Mouse (Mus musculus) hindbrain, embryonic 13.5 days (tissue): Measurements from ENCODE around the gene Twf1. TPM values are rescaled to one million over a fixed set of nuclear protein-coding genes. Genes with fewer than 3 reads are reported as not detected.

Experiments used
- ATAC-seq: fragments of 200-750 bp; cut with Nextera tagmentation; 2 replicates; pipeline ENCODE4 v1.8.0; 2017; ENCODE audit warnings: moderate TSS enrichment; ENCODE audit not compliant: low FRiP score
- H3K27ac ChIP-seq: fragments of 300-500 bp; sonication (generic); 2 replicates; pipeline ENCODE4 v1.5.1; 2015; ENCODE audit warnings: inconsistent platforms, mild to moderate bottlenecking, moderate library complexity
- H3K27me3 ChIP-seq: fragments of 300-500 bp; sonication (generic); 2 replicates; pipeline ENCODE4 v1.6.1; 2015; ENCODE audit warnings: mild to moderate bottlenecking, inconsistent platforms
- H3K36me3 ChIP-seq: fragments of 300-500 bp; sonication (generic); 2 replicates; pipeline ENCODE4 v1.6.1; 2015; ENCODE audit warnings: mild to moderate bottlenecking, inconsistent platforms
- H3K4me1 ChIP-seq: fragments of 300-500 bp; sonication (generic); replicated peaks from 2 replicates; pipeline ENCODE4 v1.6.1; 2015; ENCODE audit warnings: inconsistent platforms
- H3K4me2 ChIP-seq: fragments of 300-500 bp; sonication (generic); 2 replicates; pipeline ENCODE4 v1.6.1; 2015; ENCODE audit warnings: inconsistent platforms, mild to moderate bottlenecking, moderate library complexity
- H3K4me3 ChIP-seq: fragments of 300-500 bp; sonication (generic); 2 replicates; pipeline ENCODE4 v1.5.1; 2015; ENCODE audit warnings: mild to moderate bottlenecking, inconsistent platforms
- H3K9ac ChIP-seq: fragments of 300-500 bp; sonication (generic); 2 replicates; pipeline ENCODE4 v1.6.1; 2015; ENCODE audit warnings: mild to moderate bottlenecking, inconsistent platforms
- H3K9me3 ChIP-seq: fragments of 300-500 bp; sonication (generic); 2 replicates; pipeline ENCODE4 v1.6.1; 2016; ENCODE audit warnings: inconsistent platforms
- WGBS: fragments of 180-500 bp; shearing (Covaris S2); methylation state at CpG from one replicate; pipeline ENCODE4 v1.1.7; 2015; 5-methylcytosine and 5-hydroxymethylcytosine counted together
- polyA plus RNA-seq: library from polyadenylated mRNA; unstranded; fragments of >200 nt; fragmentation: Nextera tagmentation; extraction: Ambion mirVana; gene quantifications from 2 replicates; pipeline ENCODE4 v1.2.1, GENCODE M21; 2015

Twf1 gene
- polyA plus RNA-seq, 1 experiment from 2014 or later, result 92.3 TPM

- Histone ChIP-seq H3K4me3 (no peak overlapping the region), H3K36me3 (no peaks in the 10 kb centered on the region), H3K9ac (no peak overlapping the region), H3K4me2 (no peak overlapping the region), H3K27ac (no peak overlapping the region), H3K27me3 (no peaks in the 10 kb centered on the region), H3K4me1 (no peaks in the 10 kb centered on the region), H3K9me3 (no peaks in the 10 kb centered on the region)
- WGBS, result 90% methylated on average over 10 of the region's 10 CpGs
- ATAC-seq, result no peak
Observed at GRCm38 (mm10) chr15:94568496-94569182, 21.1 kb downstream of the Twf1 start.

DNA sequence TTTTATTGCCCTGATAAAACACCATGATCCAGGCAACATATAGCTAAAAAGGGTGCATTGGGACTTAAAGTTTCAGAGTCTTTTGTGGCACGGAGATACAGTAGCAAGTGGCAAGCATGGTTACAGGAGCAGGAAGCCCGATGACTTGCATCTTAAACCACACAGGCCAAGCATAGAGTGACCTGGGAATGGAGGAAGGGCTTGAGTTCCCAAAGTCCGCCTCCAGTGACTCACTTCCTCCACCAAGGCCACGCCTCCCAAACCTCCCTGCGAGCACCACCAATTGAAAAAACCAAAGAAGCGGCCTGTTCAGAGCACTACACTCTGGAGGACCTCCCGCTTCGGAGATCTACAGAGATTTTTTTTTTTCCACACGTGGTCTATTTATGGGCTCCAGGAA is 23.8 kb downstream of the Twf1 start:
- H3K9me3 ChIP-seq, result no peaks in the 10 kb centered on the region
- WGBS, result 91% methylated on average over 9 of the region's 9 CpGs
- H3K27me3 ChIP-seq, result no peaks in the 10 kb centered on the region
- no peak overlapping the region for H3K4me3 ChIP-seq
- H3K36me3 ChIP-seq, result no peaks in the 10 kb centered on the region
- no peaks in the 10 kb centered on the region for H3K4me1 ChIP-seq
- no peak for ATAC-seq
- no peak overlapping the region for H3K27ac ChIP-seq
- H3K4me2 ChIP-seq, result no peak overlapping the region
- H3K9ac ChIP-seq, result no peak overlapping the region

- ATAC-seq, result no peak
- 83% methylated on average over 2 of the region's 2 CpGs for WGBS
Observed at GRCm38 (mm10) chr15:94564909-94565308, 24.8 kb downstream of the Twf1 start.

GRCm38 (mm10) chr15:94558895-94559656 is 30.6 kb downstream of the Twf1 start:
- H3K9me3 ChIP-seq, result no peaks in the 10 kb centered on the region
- ATAC-seq, result no peak
- no peak overlapping the region for H3K4me3 ChIP-seq
- no peaks in the 10 kb centered on the region for H3K27me3 ChIP-seq
- 87% methylated on average over 17 of the region's 17 CpGs for WGBS
- no peak overlapping the region for H3K27ac ChIP-seq
- H3K36me3 ChIP-seq, result no peaks in the 10 kb centered on the region
- H3K4me2 ChIP-seq, result no peak overlapping the region
- H3K9ac ChIP-seq, result no peak overlapping the region
- H3K4me1 ChIP-seq, result no peaks in the 10 kb centered on the region

More at GRCm38 (mm10) chr15:94564909-94565308, 24.8 kb downstream of the Twf1 start:
- H3K4me3 ChIP-seq, result no peak overlapping the region
- H3K9me3 ChIP-seq, result no peaks in the 10 kb centered on the region
- no peaks in the 10 kb centered on the region for H3K36me3 ChIP-seq
- no peak overlapping the region for H3K9ac ChIP-seq
- no peak overlapping the region for H3K27ac ChIP-seq
- H3K27me3 ChIP-seq, result no peaks in the 10 kb centered on the region
- H3K4me2 ChIP-seq, result no peak overlapping the region
- no peaks in the 10 kb centered on the region for H3K4me1 ChIP-seq

- Histone ChIP-seq H3K4me1 (no peaks in the 10 kb centered on the region), H3K9ac (no peak overlapping the region), H3K36me3 (no peaks in the 10 kb centered on the region), H3K9me3 (no peaks in the 10 kb centered on the region), H3K4me2 (no peak overlapping the region), H3K27me3 (no peaks in the 10 kb centered on the region), H3K27ac (no peak overlapping the region), H3K4me3 (no peak overlapping the region)
- WGBS, result 27% methylated on average over 7 of the region's 7 CpGs
- peak; percentile 66; the same call in 1 of the 2 replicates for ATAC-seq
Observed at GRCm38 (mm10) chr15:94557442-94557841, 32.2 kb downstream of the Twf1 start.

- Histone ChIP-seq H3K4me3 (no peak overlapping the region), H3K4me1 (no peaks in the 10 kb centered on the region), H3K4me2 (no peak overlapping the region), H3K27me3 (no peaks in the 10 kb centered on the region), H3K36me3 (no peaks in the 10 kb centered on the region), H3K9me3 (no peaks in the 10 kb centered on the region), H3K9ac (no peak overlapping the region), H3K27ac (no peak overlapping the region)
- WGBS, result 95% methylated on average over 9 of the region's 9 CpGs
- ATAC-seq, result no peak
Observed at GRCm38 (mm10) chr15:94553536-94553935, 36.2 kb downstream of the Twf1 start.

GRCm38 (mm10) chr15:94544844-94545243 is 44.8 kb downstream of the Twf1 start:
- ATAC-seq, result no peak
- Histone ChIP-seq H3K36me3 (no peaks in the 10 kb centered on the region), H3K4me3 (no peak overlapping the region), H3K9me3 (no peaks in the 10 kb centered on the region), H3K4me2 (no peak overlapping the region), H3K27ac (no peak overlapping the region), H3K9ac (no peak overlapping the region), H3K4me1 (peaks cover 5% of the 10 kb centered on the region), H3K27me3 (no peaks in the 10 kb centered on the region)
- WGBS, result 92% methylated on average over 4 of the region's 4 CpGs

DNA sequence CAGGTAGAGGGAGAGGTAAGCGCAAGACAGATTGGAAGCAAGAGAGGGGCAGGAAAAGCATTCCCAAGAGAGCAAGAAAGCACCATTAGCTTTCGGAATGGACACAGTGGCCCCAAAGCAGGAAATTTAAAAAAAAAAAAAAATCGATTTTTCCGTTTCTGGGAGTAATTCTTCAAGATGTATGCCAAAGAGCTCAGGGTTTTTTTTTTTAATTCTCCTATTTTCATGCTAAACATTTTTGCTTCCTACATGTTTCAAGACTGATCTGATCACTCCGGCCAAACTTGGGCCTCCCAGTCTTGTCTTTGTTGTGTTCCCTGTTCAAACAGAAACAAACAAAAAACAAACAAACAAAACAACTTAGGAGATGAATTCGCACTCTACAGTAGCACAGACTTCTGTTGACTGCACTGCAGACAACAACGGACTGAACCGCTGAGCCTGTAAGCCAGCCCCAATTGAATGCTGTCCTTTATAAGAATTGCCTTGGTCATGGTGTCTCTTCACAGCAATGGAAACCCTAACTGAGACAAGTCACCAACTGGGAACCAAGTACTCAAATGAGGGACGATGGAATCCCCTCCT is 45.5 kb downstream of the Twf1 start:
- 38% methylated on average over 9 of the region's 9 CpGs for WGBS
- H3K27ac ChIP-seq, result peak overlapping the region; percentile 50; the same call in 1 of the 2 replicates
- H3K9ac ChIP-seq, result peak overlapping the region; percentile 70
- H3K4me1 ChIP-seq, result peaks cover 5% of the 10 kb centered on the region
- no peaks in the 10 kb centered on the region for H3K9me3 ChIP-seq
- ATAC-seq, result no peak
- no peaks in the 10 kb centered on the region for H3K27me3 ChIP-seq
- H3K4me3 ChIP-seq, result peak overlapping the region; percentile 79
- peak overlapping the region; percentile 74 for H3K4me2 ChIP-seq
- H3K36me3 ChIP-seq, result no peaks in the 10 kb centered on the region

DNA sequence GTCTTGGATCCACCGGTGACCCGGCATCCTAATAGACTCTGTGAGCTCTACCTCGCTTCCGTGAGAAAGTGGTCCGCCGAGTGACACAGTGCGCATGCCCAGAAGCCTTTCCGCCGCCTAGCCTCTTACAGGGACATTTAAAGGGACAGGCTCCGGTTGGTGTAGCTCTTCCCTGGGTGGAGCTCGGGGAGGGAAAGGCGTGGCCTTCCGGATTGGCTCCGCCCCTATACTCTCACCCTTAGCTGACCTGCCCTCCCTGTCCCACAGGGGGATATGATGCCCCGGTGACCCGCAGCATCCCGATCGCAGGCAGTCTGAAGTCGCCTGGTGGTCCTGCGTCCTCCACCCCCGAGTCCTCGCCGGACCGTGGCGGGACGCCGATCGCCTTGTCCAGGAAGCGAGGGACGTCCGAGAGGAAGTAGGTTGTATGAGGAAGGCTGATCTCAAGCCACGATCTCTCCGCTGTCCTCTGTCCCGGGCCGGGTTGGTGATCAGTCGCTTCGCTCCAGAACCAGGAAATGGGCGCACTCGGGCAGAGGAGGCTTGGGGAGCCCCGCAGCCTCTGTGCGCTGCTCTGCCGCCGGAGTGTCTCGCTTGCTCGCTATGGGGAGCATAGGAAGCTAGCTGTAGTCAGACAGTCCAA is 46.2 kb downstream of the Twf1 start, which contains the start of the genes Pus7l and Irak4:
Gene Pus7l, minus strand, starts transcription at position 139 of the 643 bp plus-strand sequence.
Gene Irak4, plus strand, starts transcription at position 235 of the 643 bp plus-strand sequence.
- Histone ChIP-seq H3K4me3 (peak within 1 kb of the TSS; percentile 79), H3K9ac (peak within 1 kb of the TSS; percentile 73), H3K27me3 (no peaks in the 10 kb centered on the region), H3K4me2 (peak within 1 kb of the TSS; percentile 74), H3K27ac (peak within 1 kb of the TSS; percentile 72; the same call in 1 of the 2 replicates), H3K36me3 (no peaks in the 10 kb centered on the region), H3K9me3 (no peaks in the 10 kb centered on the region), H3K4me1 (peaks cover 5% of the 10 kb centered on the region)
- ATAC-seq, result peak; percentile 99
- WGBS, result under 1% methylated on average over 45 of the region's 45 CpGs

GRCm38 (mm10) chr15:94542567-94543408 is 46.9 kb downstream of the Twf1 start:
- peak; percentile 93 for ATAC-seq
- no peaks in the 10 kb centered on the region for H3K27me3 ChIP-seq
- H3K4me1 ChIP-seq, result peaks cover 5% of the 10 kb centered on the region
- H3K36me3 ChIP-seq, result no peaks in the 10 kb centered on the region; the same call in 1 of the 2 replicates
- H3K27ac ChIP-seq, result peak overlapping the region; percentile 72; the same call in 1 of the 2 replicates
- H3K9me3 ChIP-seq, result no peaks in the 10 kb centered on the region
- H3K9ac ChIP-seq, result peak overlapping the region; percentile 73
- H3K4me3 ChIP-seq, result peak overlapping the region; percentile 79
- peak overlapping the region; percentile 74 for H3K4me2 ChIP-seq
- 9% methylated on average over 22 of the region's 22 CpGs for WGBS

DNA sequence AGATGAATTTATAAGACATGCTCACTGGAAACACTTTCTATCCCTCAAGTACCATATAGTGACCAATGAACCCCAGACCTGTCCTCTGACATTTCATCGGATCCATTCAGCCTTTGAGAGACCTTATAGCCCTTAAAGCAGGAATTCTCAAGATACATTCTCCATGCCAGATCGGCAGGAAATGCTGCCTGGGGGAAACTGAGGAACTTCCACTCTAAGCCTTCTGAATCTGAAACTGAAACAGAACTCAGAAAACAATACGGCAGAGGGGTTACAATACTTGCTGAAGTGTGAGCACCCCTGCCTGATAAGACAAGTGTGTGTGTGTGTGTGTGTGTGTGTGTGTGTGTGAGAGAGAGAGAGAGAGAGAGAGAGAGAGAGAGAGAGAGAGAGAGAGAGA is 50.4 kb downstream of the Twf1 start:
- WGBS, result 95% methylated on average over 3 of the region's 3 CpGs
- Histone ChIP-seq H3K4me2 (no peak overlapping the region), H3K27me3 (no peaks in the 10 kb centered on the region), H3K36me3 (no peaks in the 10 kb centered on the region; the same call in 1 of the 2 replicates), H3K4me3 (no peak overlapping the region), H3K9me3 (no peaks in the 10 kb centered on the region), H3K9ac (no peak overlapping the region), H3K27ac (no peak overlapping the region), H3K4me1 (peaks cover 5% of the 10 kb centered on the region)
- ATAC-seq, result no peak
